Mouse (Mus musculus) kidney, postnatal 0 days (tissue): ENCODE data around the gene Prkn. TPM values are rescaled to one million over a fixed set of nuclear protein-coding genes. Genes with fewer than 3 reads are reported as not detected.

Experiments
- ATAC-seq: fragments of 200-750 bp; cut with Nextera tagmentation; replicated peaks from 2 replicates; pipeline ENCODE4 v1.8.0; 2017; ENCODE audit warnings: low read depth, moderate number of reproducible peaks, moderate TSS enrichment, moderate library complexity; ENCODE audit not compliant: low FRiP score
- DNase-seq: peaks from one replicate; pipeline ENCODE4 v3.0.0-alpha.2; 2016; ENCODE audit warnings: low spot score
- H3K27ac ChIP-seq: fragments of 300-500 bp; sonication (generic); 2 replicates; pipeline ENCODE4 v1.5.1; 2014; ENCODE audit warnings: mild to moderate bottlenecking
- H3K27me3 ChIP-seq: fragments of 300-500 bp; sonication (generic); 2 replicates; pipeline ENCODE4 v1.6.1; 2014; ENCODE audit warnings: low read length, mixed read lengths; ENCODE audit not compliant: insufficient read depth
- H3K36me3 ChIP-seq: fragments of 300-500 bp; sonication (generic); 2 replicates; pipeline ENCODE4 v1.6.1; 2014; ENCODE audit warnings: low read length, mixed read lengths; ENCODE audit not compliant: insufficient read depth
- H3K4me1 ChIP-seq: fragments of 300-500 bp; sonication (generic); replicated peaks from 2 replicates; pipeline ENCODE4 v1.6.1; 2014; ENCODE audit warnings: antibody characterized with exemption, low read length, mixed read lengths; ENCODE audit not compliant: insufficient read depth
- H3K4me2 ChIP-seq: fragments of 300-500 bp; sonication (generic); 2 replicates; pipeline ENCODE4 v1.6.1; 2014; ENCODE audit warnings: mild to moderate bottlenecking, low read length, moderate library complexity, mixed read lengths
- H3K4me3 ChIP-seq: fragments of 300-500 bp; sonication (generic); replicated peaks from 2 replicates; pipeline ENCODE4 v1.5.1; 2014; ENCODE audit warnings: low read depth, low read length
- H3K9ac ChIP-seq: fragments of 300-500 bp; sonication (generic); 2 replicates; pipeline ENCODE4 v1.6.1; 2014; ENCODE audit warnings: low read depth, low read length
- H3K9me3 ChIP-seq: fragments of 300-500 bp; sonication (generic); replicated peaks from 2 replicates; pipeline ENCODE4 v1.6.1; 2016; ENCODE audit warnings: low read length, inconsistent platforms, mixed read lengths
- CTCF ChIP-seq: IDR thresholded peaks from 2 replicates; pipeline ENCODE4 v1.5.1; 2016; ENCODE audit warnings: antibody characterized with exemption, low read depth, mild to moderate bottlenecking, moderate library complexity
- WGBS: fragments of 180-500 bp; shearing (Covaris S2); extraction: QIAGEN DNeasy Blood & Tissue Kit; methylation state at CpG from one replicate; pipeline ENCODE4 v1.1.7; 2014; 5-methylcytosine and 5-hydroxymethylcytosine counted together
- polyA plus RNA-seq: library from polyadenylated mRNA; unstranded; fragments of >200 nt; fragmentation: Nextera tagmentation; extraction: Ambion mirVana; gene quantifications from 2 replicates; pipeline ENCODE4 v1.2.1, GENCODE M21; 2015

The Prkn gene
- polyA plus RNA-seq, 1 experiment from 2014 or later: 3.6 TPM

DNA sequence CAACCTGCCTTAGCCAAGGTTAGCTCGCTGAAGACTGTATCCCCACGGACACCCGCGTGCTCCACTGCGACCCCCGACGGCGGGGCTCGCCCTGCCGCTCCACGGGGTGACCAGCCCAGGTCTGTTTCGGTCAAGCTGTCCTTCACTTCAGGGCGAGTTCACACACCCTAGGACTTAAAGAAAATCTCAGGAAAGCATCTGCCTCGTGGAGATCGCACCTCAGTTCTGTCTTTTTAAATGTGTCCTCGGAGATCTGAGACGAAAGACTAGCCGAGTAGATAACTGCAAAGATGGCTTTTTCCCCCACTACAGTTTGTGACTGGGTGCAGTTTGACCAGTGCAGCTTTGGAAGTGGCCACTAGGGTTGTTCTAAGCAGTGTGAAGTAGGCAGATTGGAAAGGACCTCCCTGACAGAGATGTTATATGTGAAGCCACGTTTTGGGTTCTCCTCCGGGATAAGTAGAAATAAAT is 582 bp downstream of the Prkn start:
- Histone ChIP-seq H3K4me2 (peak overlapping the region; percentile 86), H3K4me1 (peaks cover 3% of the 10 kb centered on the region; the same call in 1 of the 2 replicates), H3K36me3 (no peaks in the 10 kb centered on the region), H3K9me3 (no peaks in the 10 kb centered on the region), H3K9ac (peak overlapping the region; percentile 69), H3K27ac (peak overlapping the region; percentile 47; the same call in 1 of the 2 replicates), H3K4me3 (peak overlapping the region; percentile 74), H3K27me3 (no peaks in the 10 kb centered on the region)
- peak; percentile 47; the same call in 1 of the 2 replicates for ATAC-seq
- peak; percentile 85 for DNase-seq
- TF ChIP-seq CTCF: peak; percentile 68
- WGBS: 2% methylated on average over 20 of the region's 20 CpGs

DNA sequence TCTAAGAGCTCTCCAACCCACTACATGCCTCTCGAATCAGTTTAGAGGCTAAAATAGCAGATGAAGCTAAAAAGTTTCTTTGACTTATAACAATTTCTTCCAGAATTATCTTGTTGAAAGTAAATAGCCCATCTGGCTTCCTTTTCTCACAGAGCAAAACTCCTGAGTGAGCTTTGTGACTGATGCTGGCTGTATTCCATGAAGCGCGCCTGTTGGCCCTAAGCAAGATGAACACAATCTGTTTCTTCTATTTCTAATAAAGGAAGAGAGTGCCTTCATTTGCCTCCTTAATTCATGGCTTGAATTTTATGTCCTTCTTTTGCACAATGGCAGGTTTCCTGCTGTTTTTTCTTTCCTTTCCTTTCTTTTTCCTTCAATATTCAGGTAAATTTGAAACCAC is 14.0 kb downstream of the Prkn start:
- Histone ChIP-seq H3K4me1 (no peaks in the 10 kb centered on the region), H3K36me3 (no peaks in the 10 kb centered on the region), H3K27me3 (no peaks in the 10 kb centered on the region), H3K4me2 (no peak overlapping the region), H3K4me3 (no peak overlapping the region), H3K9ac (no peak overlapping the region), H3K9me3 (no peaks in the 10 kb centered on the region), H3K27ac (no peak overlapping the region)
- DNase-seq: no peak
- TF ChIP-seq CTCF: no peak
- no peak for ATAC-seq
- 88% methylated on average over 3 of the region's 3 CpGs for WGBS

DNA sequence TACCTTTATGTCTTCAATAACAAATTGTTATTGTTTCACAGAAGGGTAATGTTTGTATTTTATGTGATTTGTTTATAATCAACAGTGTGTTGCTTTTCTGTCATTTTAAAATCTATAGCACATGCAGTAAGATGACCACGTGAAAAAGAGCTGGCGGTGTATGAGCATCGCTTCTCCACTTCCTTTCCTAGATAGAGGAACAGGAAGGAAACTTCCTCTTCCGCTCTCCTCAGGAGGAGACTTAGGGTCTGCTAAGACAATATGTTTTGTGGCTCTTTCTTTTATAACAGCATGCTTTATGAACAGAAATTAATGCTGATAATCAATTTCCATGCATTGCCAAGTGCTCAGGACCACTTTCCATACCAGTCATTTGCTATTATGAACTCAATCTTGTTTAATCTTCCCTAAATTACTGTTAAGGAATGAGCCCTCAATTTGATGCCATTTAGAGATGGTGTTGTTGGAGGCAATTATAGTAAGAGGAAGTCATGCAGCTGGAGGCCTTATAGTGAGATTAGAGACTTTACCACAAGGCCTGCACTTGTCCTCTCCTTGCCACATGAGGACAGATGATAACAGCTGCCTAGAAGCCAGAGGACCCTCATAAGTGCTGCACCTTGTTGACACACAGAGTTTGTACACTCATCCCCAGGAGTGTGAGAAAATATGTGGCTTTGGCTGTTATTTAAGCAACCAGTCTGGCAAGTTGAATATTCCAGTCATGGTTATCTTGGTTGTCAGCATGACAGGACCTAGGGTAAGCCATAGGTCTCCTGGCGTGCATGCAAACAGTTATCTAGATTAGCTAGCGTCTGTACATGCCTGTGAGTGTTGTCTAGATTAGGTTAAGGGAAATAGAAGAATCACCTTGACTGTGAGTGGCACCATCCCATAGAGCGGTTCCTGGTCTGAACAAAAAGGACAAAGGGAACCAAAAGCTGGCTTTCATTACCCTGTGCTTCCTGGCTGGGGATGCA is 34.3 kb downstream of the Prkn start:
- Histone ChIP-seq H3K36me3 (no peaks in the 10 kb centered on the region), H3K9me3 (no peaks in the 10 kb centered on the region), H3K4me2 (no peak overlapping the region), H3K4me1 (no peaks in the 10 kb centered on the region), H3K27me3 (no peaks in the 10 kb centered on the region), H3K27ac (no peak overlapping the region), H3K4me3 (no peak overlapping the region), H3K9ac (no peak overlapping the region)
- ATAC-seq (no peak), DNase-seq (no peak)
- WGBS: 85% methylated on average over 7 of the region's 7 CpGs
- TF ChIP-seq CTCF: no peak

GRCm38 (mm10) chr17:10878986-10879385 is 38.8 kb downstream of the Prkn start:
- no peaks in the 10 kb centered on the region for H3K27me3 ChIP-seq
- ATAC-seq (no peak), DNase-seq (no peak)
- no peaks in the 10 kb centered on the region for H3K9me3 ChIP-seq
- H3K4me3 ChIP-seq: no peak overlapping the region
- no peak overlapping the region for H3K27ac ChIP-seq
- 73% methylated on average over 5 of the region's 5 CpGs for WGBS
- H3K9ac ChIP-seq: no peak overlapping the region
- TF ChIP-seq CTCF: no peak
- no peaks in the 10 kb centered on the region for H3K36me3 ChIP-seq
- H3K4me2 ChIP-seq: no peak overlapping the region
- no peaks in the 10 kb centered on the region for H3K4me1 ChIP-seq

- no peaks in the 10 kb centered on the region for H3K27me3 ChIP-seq
- H3K9me3 ChIP-seq: no peaks in the 10 kb centered on the region
- 94% methylated on average over 1 of the region's 1 CpGs for WGBS
- ATAC-seq: no peak
- H3K36me3 ChIP-seq: no peaks in the 10 kb centered on the region
- no peak overlapping the region for H3K27ac ChIP-seq
- TF ChIP-seq CTCF: no peak
- DNase-seq: no peak
- H3K4me3 ChIP-seq: no peak overlapping the region
- no peak overlapping the region for H3K9ac ChIP-seq
- no peak overlapping the region for H3K4me2 ChIP-seq
- no peaks in the 10 kb centered on the region for H3K4me1 ChIP-seq
Observed at GRCm38 (mm10) chr17:10882260-10882659, 42.1 kb downstream of the Prkn start.

GRCm38 (mm10) chr17:10887924-10888323 is 47.7 kb downstream of the Prkn start:
- Histone ChIP-seq H3K4me2 (no peak overlapping the region), H3K9me3 (no peaks in the 10 kb centered on the region), H3K27me3 (no peaks in the 10 kb centered on the region), H3K9ac (no peak overlapping the region), H3K4me3 (no peak overlapping the region), H3K36me3 (no peaks in the 10 kb centered on the region), H3K27ac (no peak overlapping the region), H3K4me1 (no peaks in the 10 kb centered on the region)
- WGBS: 43% methylated on average over 4 of the region's 4 CpGs
- DNase-seq (no peak), ATAC-seq (no peak)
- no peak for TF ChIP-seq CTCF
